Mouse (Mus musculus) natural killer cell, adult 2 months (primary cell): ENCODE results near the gene Kcns1.

Source experiments
- DNase-seq, 2 experiments: peaks; one replicate each; pipeline ENCODE4 v3.0.0; 2022; ENCODE audit warnings: low spot score in 2 of 2

Gene Kcns1

GRCm38 (mm10) chr2:164170326-164170725 is 587 bp downstream of the Kcns1 start:
- no peak for DNase-seq

- DNase-seq, result peak in 1 of 2 experiments; percentile 26
Measured at GRCm38 (mm10) chr2:164168571-164168946, 2.4 kb downstream of the Kcns1 start.

GRCm38 (mm10) chr2:164167752-164168570 is 3.0 kb downstream of the Kcns1 start:
- DNase-seq, result no peak

GRCm38 (mm10) chr2:164164941-164165340 is 6.0 kb downstream of the Kcns1 start:
- no peak for DNase-seq

- DNase-seq, result no peak
Measured at GRCm38 (mm10) chr2:164161515-164162055, 9.3 kb downstream of the Kcns1 start.

GRCm38 (mm10) chr2:164158838-164159237 is 12.1 kb downstream of the Kcns1 start:
- DNase-seq, result no peak

- DNase-seq, result no peak
Measured at GRCm38 (mm10) chr2:164156158-164156557, 14.8 kb downstream of the Kcns1 start.

- DNase-seq, result no peak
Measured at GRCm38 (mm10) chr2:164154007-164154406, 16.9 kb downstream of the Kcns1 start.

GRCm38 (mm10) chr2:164152341-164152740 is 18.6 kb downstream of the Kcns1 start:
- DNase-seq, result no peak

- no peak for DNase-seq
Measured at GRCm38 (mm10) chr2:164150086-164150760, 20.7 kb downstream of the Kcns1 start.

- DNase-seq, result no peak
Measured at GRCm38 (mm10) chr2:164146556-164146955, 24.4 kb downstream of the Kcns1 start.

- no peak for DNase-seq
Measured at GRCm38 (mm10) chr2:164144541-164144940, 26.4 kb downstream of the Kcns1 start.

GRCm38 (mm10) chr2:164144025-164144424 is 26.9 kb downstream of the Kcns1 start:
- DNase-seq, result no peak

- DNase-seq, result no peak
Measured at GRCm38 (mm10) chr2:164142021-164142420, 28.9 kb downstream of the Kcns1 start.

GRCm38 (mm10) chr2:164137754-164138153 is 33.2 kb downstream of the Kcns1 start:
- no peak for DNase-seq

- DNase-seq, result no peak
Measured at GRCm38 (mm10) chr2:164136393-164136792, 34.5 kb downstream of the Kcns1 start.

- DNase-seq, result no peak
Measured at GRCm38 (mm10) chr2:164135367-164135766, 35.5 kb downstream of the Kcns1 start.

GRCm38 (mm10) chr2:164134563-164134962 is 36.4 kb downstream of the Kcns1 start:
- DNase-seq, result no peak

- no peak for DNase-seq
Measured at GRCm38 (mm10) chr2:164131586-164131985, 39.3 kb downstream of the Kcns1 start.

GRCm38 (mm10) chr2:164128576-164129411 is 42.1 kb downstream of the Kcns1 start:
- peak in 1 of 2 experiments; percentile 48 for DNase-seq

- DNase-seq, result no peak
Measured at GRCm38 (mm10) chr2:164127297-164127696, 43.6 kb downstream of the Kcns1 start.

- DNase-seq, result no peak
Measured at GRCm38 (mm10) chr2:164126533-164126955, 44.4 kb downstream of the Kcns1 start.
